Mouse (Mus musculus): Measurements from ENCODE around the gene C8g.

- no peak for TF ChIP-seq CTCF (IDR thresholded peaks at IDR 0.05; ENCODE audit: low read depth)
- no peak for TF ChIP-seq EP300 (IDR thresholded peaks at IDR 0.05; ENCODE audit: low read depth)
Measured at GRCm38 (mm10) chr2:25461407-25461806, 40.1 kb downstream of the C8g start.
